Mouse (Mus musculus) gastrocnemius, postnatal 14 days (tissue): Measurements from ENCODE around the gene Gm4303. TPM values are rescaled to one million over a fixed set of nuclear protein-coding genes. Genes with fewer than 3 reads are reported as not detected.
A peak's percentile ranks its signal among the peaks of the same experiment; 100 is the strongest.
"Not testable (repeated sequence)": the region's sequence is repeated elsewhere in the genome, so short reads cannot be mapped to it uniquely, and the experiment has no call there.

Experiments
- DNase-seq: peaks from one replicate; pipeline ENCODE4 v3.0.0; 2021; ENCODE audit warnings: mixed read lengths
- intact Hi-C: fragments of 180-260 bp; cut with DNase I; formaldehyde crosslinking; loops from one replicate; pipeline ENCODE4 v1.15.1; 2025; ENCODE audit warnings: low total_unique reads
- long read RNA-seq, 2 experiments: library from polyadenylated mRNA; stranded (forward); transcript quantifications; one replicate each; pipeline ENCODE4 v2.0.0; 2021
- total RNA-seq, 2 experiments: library from RNA; stranded (reverse); gene quantifications; 2 replicates each; pipeline ENCODE4 v1.2.3; 2021

Gene Gm4303
- total RNA-seq, result not detected
- long read RNA-seq, experiment 1, result 0 reads
- long read RNA-seq, experiment 2, result 0 reads

DNA sequence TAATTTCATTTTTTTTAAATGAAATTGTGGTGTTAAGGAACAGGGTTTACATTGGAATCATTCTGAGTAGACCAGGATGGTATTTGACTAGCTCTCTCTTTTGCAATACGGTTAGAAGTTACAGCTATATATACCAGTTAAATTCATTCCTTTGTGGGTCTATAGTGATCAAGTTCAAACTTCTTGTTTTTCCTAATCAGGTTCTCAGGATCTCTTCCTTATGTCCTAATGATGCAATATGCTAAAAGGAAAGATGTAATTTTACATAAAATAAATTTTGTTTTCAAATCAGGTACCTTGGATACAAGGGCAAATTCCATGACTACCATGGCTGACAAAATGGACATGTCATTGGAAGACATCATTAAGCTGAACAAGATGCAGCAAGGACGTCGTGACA is at the start of gene Gm4303:
Gene Gm4303, plus strand, starts transcription at position 301 of the 400 bp plus-strand sequence.
- intact Hi-C loops, result not testable (repeated sequence)

GRCm38 (mm10) chr10:100296105-100296504 is 49.7 kb upstream of the Gm4303 start:
- no peak for DNase-seq
- intact Hi-C loops, result no loop called here

More for the DNA sequence above, at the start of gene Gm4303:
- not testable (repeated sequence) for DNase-seq

- DNase-seq, intact Hi-C loops: not testable (repeated sequence)
These were observed 45.7 kb upstream of the Gm4303 start for GRCm38 (mm10) chr10:100300106-100300505.

- intact Hi-C loops, DNase-seq: not testable (repeated sequence)
These were observed 10.4 kb upstream of the Gm4303 start, which contains the start of gene Gm4301 for GRCm38 (mm10) chr10:100335376-100335775. TSS of gene Gm4301 (plus strand) at chr10:100335676.

DNA sequence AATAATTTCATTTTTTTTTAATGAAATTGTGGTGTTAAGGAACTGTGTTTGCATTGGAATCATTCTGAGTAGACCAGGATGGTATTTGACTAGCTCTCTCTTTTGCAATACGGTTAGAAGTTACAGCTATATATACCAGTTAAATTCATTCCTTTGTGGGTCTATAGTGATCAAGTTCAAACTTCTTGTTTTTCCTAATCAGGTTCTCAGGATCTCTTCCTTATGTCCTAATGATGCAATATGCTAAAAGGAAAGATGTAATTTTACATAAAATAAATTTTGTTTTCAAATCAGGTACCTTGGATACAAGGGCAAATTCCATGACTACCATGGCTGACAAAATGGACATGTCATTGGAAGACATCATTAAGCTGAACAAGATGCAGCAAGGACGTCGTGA is 5.2 kb upstream of the Gm4303 start, which contains the start of gene Gm4302:
Gene Gm4302, plus strand, starts transcription at position 301 of the 400 bp plus-strand sequence.
- DNase-seq, result not testable (repeated sequence)

GRCm38 (mm10) chr10:100350793-100351192 is 5.0 kb downstream of the Gm4303 start, which contains the start of gene Gm4305:
TSS of gene Gm4305 (plus strand) at chr10:100351093.
- DNase-seq, intact Hi-C loops: not testable (repeated sequence)

More for the DNA sequence above, 5.2 kb upstream of the Gm4303 start, which contains the start of gene Gm4302:
- intact Hi-C loops, result not testable (repeated sequence)

DNA sequence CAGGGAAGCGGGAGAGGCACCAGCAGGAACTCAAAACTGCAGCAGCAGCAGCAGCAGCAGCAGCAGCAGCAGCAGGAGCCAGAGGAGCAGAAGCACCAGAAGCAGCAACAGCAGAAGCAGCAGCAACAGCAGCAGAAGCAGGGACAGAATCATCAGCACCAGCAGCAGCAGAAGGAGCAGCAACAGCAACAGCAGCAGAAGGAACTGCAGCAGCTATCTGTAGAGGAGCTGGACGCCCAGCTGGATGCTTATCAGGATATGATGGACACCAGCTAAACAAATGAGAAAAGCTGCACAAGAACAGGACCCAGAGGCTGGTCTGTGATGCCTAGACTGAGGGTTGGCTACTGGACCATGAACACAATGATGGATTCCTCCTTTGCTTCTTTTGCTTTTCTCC is 11.1 kb downstream of the Gm4303 start:
- intact Hi-C loops, result not testable (repeated sequence)
- peak; percentile 4 for DNase-seq

GRCm38 (mm10) chr10:100361038-100361437 is 15.3 kb downstream of the Gm4303 start, which contains the start of gene Gm4307:
TSS of gene Gm4307 (plus strand) at chr10:100361338.
- intact Hi-C loops, DNase-seq: not testable (repeated sequence)

DNA sequence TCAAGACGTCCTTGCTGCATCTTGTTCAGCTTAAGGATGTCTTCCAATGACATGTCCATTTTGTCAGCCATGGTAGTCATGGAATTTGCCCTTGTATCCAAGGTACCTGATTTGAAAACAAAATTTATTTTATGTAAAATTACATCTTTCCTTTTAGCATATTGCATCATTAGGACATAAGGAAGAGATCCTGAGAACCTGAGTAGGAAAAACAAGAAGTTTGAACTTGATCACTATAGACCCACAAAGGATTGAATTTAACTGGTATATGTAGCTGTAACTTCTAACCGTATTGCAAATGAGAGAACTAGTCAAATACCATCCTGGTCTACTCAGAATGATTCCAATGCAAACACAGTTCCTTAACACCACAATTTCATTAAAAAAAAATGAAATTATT is 36.7 kb downstream of the Gm4303 start, which contains the start of gene Gm4312:
Gene Gm4312, minus strand, starts transcription at position 101 of the 400 bp plus-strand sequence.
- intact Hi-C loops, result not testable (repeated sequence)

More for the DNA sequence above, 36.7 kb downstream of the Gm4303 start, which contains the start of gene Gm4312:
- DNase-seq, result not testable (repeated sequence)

Other genes with a start within 250 kb of the Gm4303 start
- gene Gm4301, start 10.3 kb upstream of the Gm4303 start, total RNA-seq, result not detected
- gene Gm4302, start 5.1 kb upstream of the Gm4303 start, total RNA-seq, result not detected
- gene Gm4305, start 5.1 kb downstream of the Gm4303 start, total RNA-seq, result not detected
- not detected for gene Gm4307, start 15.4 kb downstream of the Gm4303 start, total RNA-seq
- not detected for gene Gm4312, start 36.6 kb downstream of the Gm4303 start, total RNA-seq
- 10 to 100 TPM in 1 of 2 experiments, 1 to 10 TPM in 1; 9.5 to 10.0 TPM for gene Tmtc3, start 141.4 kb downstream of the Gm4303 start, total RNA-seq
- 1 to 10 TPM; 1.8 to 1.9 TPM for gene Cep290, start 141.6 kb downstream of the Gm4303 start, total RNA-seq
- 1 to 10 TPM; 5.5 to 5.9 TPM for gene 4930430F08Rik, start 244.5 kb downstream of the Gm4303 start, total RNA-seq
- gene 1700017N19Rik, start 244.5 kb downstream of the Gm4303 start, total RNA-seq, result not detected